Mouse (Mus musculus): ENCODE data around the gene Dzank1. TPM values are rescaled to one million over a fixed set of nuclear protein-coding genes. Genes with fewer than 3 reads are reported as not detected.

Dzank1 gene
- total and polyA plus RNA-seq, 2 experiments: 0.18 to 0.48 TPM

DNA sequence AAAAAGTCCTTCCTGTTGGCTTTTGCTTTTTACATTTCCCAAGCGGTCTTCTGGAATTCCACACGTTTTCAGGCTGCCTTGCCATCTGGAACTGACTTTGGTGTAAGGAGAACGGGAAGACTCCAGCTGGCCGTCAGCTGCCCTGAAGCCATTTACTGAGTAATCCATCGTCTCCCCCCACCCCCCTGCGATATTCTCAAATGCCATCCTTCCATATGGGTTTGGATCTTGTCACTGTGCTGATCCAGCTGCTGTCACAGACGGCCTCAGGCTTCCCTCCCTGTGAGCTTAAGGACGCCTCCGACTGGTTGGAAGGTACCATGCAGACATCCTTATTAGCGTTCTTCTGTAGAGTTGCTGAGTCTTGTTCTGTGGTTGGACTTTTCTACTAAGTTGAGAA is 91.5 kb downstream of the Dzank1 start:
- Histone ChIP-seq H3K79me2 (ENCODE audit: control insufficient read depth, insufficient read depth, low read length) (no peaks in the 10 kb centered on the region), H3K4me3 (ENCODE audit: insufficient read depth, low read depth, low read length) (no peak overlapping the region), H3K27ac (replicated peaks; ENCODE audit: insufficient read depth, low read depth, low read length) (no peak overlapping the region), H3K4me1 (ENCODE audit: control insufficient read depth, insufficient read depth, low read length) (no peaks in the 10 kb centered on the region), H3K36me3 (ENCODE audit: control insufficient read depth, insufficient read depth, low read length) (no peaks in the 10 kb centered on the region), H3K27me3 (ENCODE audit: control insufficient read depth, insufficient read depth, low read length) (no peaks in the 10 kb centered on the region), H3K9ac (ENCODE audit: low read depth, low read length) (no peak overlapping the region)
- 87% methylated on average over 10 of the region's 10 CpGs for WGBS
- no peak for DNase-seq (ENCODE audit: extremely low read depth, low read depth, low spot score)
- TF ChIP-seq CTCF (IDR thresholded peaks at IDR 0.05; ENCODE audit: low read depth, low read length) (no peak), POLR2A (IDR thresholded peaks at IDR 0.05; ENCODE audit: extremely low read depth, insufficient read depth, low read length) (no peak)

DNA sequence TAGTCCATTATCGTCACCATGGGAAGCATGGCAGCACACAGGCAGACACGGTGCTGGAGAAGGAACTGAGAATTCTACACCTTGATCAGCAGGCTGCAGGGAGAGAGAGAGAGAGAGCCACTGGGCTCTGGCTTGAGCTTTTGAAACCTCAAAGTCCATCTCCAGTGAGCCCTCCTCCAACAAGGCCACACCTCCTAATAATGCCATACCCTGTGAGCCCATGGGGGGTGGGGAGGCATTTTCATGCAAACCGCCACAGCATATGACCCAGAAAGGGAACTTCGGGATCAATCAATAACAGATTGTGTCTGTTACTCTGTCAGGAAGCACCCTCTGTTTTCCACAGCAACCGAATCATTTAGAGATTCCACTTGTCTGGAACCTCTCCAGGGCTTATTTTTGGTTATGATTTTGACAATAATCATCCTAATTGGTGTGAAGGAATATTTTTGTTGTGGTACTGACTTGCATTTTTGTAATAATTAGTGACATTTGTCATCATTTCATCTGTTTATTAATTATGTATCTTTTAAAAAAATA is 95.9 kb downstream of the Dzank1 start:
- H3K79me2 ChIP-seq (ENCODE audit: control insufficient read depth, insufficient read depth, low read length): no peaks in the 10 kb centered on the region
- 54% methylated on average over 5 of the region's 5 CpGs for WGBS
- no peaks in the 10 kb centered on the region for H3K4me1 ChIP-seq (ENCODE audit: control insufficient read depth, insufficient read depth, low read length)
- no peaks in the 10 kb centered on the region for H3K27me3 ChIP-seq (ENCODE audit: control insufficient read depth, insufficient read depth, low read length)
- no peaks in the 10 kb centered on the region for H3K36me3 ChIP-seq (ENCODE audit: control insufficient read depth, insufficient read depth, low read length)
- no peak overlapping the region for H3K4me3 ChIP-seq (ENCODE audit: insufficient read depth, low read depth, low read length)
- TF ChIP-seq POLR2A (IDR thresholded peaks at IDR 0.05; ENCODE audit: extremely low read depth, insufficient read depth, low read length) (no peak), CTCF (IDR thresholded peaks at IDR 0.05; ENCODE audit: low read depth, low read length) (no peak)
- H3K9ac ChIP-seq (ENCODE audit: low read depth, low read length): no peak overlapping the region
- H3K27ac ChIP-seq (replicated peaks; ENCODE audit: insufficient read depth, low read depth, low read length): no peak overlapping the region
- peak; percentile 67 for DNase-seq (ENCODE audit: extremely low read depth, low read depth, low spot score)

DNA sequence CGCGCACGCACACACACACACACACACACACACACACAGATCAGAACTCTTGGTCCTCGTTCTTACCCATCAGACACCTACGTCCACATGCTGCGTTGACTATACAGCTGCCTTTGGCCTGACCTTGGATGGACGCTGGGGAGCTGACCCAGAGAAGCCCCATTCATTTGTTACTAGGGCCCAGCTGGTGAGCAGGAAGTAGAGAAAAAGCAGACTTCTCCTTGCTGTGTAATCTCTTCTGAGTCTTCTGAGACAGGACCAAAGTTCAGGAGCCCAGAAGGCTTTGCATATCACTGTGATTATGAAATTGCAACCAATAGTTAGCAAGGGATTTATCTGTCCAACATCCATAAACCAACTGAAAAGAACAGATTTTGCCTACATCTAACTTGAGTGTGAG is 98.0 kb downstream of the Dzank1 start:
- H3K4me3 ChIP-seq (ENCODE audit: insufficient read depth, low read depth, low read length): no peak overlapping the region
- WGBS: 67% methylated on average over 7 of the region's 7 CpGs
- H3K36me3 ChIP-seq (ENCODE audit: control insufficient read depth, insufficient read depth, low read length): no peaks in the 10 kb centered on the region
- no peaks in the 10 kb centered on the region for H3K79me2 ChIP-seq (ENCODE audit: control insufficient read depth, insufficient read depth, low read length)
- TF ChIP-seq CTCF (IDR thresholded peaks at IDR 0.05; ENCODE audit: low read depth, low read length): no peak
- TF ChIP-seq POLR2A (IDR thresholded peaks at IDR 0.05; ENCODE audit: extremely low read depth, insufficient read depth, low read length): no peak
- no peaks in the 10 kb centered on the region for H3K27me3 ChIP-seq (ENCODE audit: control insufficient read depth, insufficient read depth, low read length)
- no peak for DNase-seq (ENCODE audit: extremely low read depth, low read depth, low spot score)
- H3K9ac ChIP-seq (ENCODE audit: low read depth, low read length): no peak overlapping the region
- H3K4me1 ChIP-seq (ENCODE audit: control insufficient read depth, insufficient read depth, low read length): no peaks in the 10 kb centered on the region
- H3K27ac ChIP-seq (replicated peaks; ENCODE audit: insufficient read depth, low read depth, low read length): no peak overlapping the region

DNA sequence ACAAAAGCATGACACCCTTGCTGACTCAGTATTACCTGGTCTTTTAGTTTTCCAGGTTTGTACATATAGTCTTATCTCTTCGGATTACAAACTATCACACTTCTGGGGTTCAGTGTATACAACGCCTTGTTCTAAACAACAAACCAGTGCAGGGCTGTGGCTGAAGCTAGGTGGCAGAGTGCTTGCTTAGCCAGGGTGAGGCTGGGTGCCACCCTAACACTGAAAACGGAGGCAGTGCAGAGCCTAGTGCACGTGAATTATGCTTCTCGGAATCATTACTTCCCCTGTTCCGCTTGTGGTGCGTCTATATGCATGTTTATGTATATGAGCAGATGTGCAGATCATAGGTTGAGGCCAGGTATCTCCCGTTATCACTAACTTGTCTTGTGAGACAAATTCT is 98.6 kb downstream of the Dzank1 start:
- Histone ChIP-seq H3K79me2 (ENCODE audit: control insufficient read depth, insufficient read depth, low read length) (no peaks in the 10 kb centered on the region), H3K27ac (replicated peaks; ENCODE audit: insufficient read depth, low read depth, low read length) (no peak overlapping the region), H3K4me1 (ENCODE audit: control insufficient read depth, insufficient read depth, low read length) (no peaks in the 10 kb centered on the region), H3K9ac (ENCODE audit: low read depth, low read length) (no peak overlapping the region), H3K27me3 (ENCODE audit: control insufficient read depth, insufficient read depth, low read length) (no peaks in the 10 kb centered on the region), H3K36me3 (ENCODE audit: control insufficient read depth, insufficient read depth, low read length) (no peaks in the 10 kb centered on the region), H3K4me3 (ENCODE audit: insufficient read depth, low read depth, low read length) (no peak overlapping the region)
- WGBS: 85% methylated on average over 8 of the region's 8 CpGs
- TF ChIP-seq CTCF (IDR thresholded peaks at IDR 0.05; ENCODE audit: low read depth, low read length) (no peak), POLR2A (IDR thresholded peaks at IDR 0.05; ENCODE audit: extremely low read depth, insufficient read depth, low read length) (no peak)
- DNase-seq (ENCODE audit: extremely low read depth, low read depth, low spot score): no peak

DNA sequence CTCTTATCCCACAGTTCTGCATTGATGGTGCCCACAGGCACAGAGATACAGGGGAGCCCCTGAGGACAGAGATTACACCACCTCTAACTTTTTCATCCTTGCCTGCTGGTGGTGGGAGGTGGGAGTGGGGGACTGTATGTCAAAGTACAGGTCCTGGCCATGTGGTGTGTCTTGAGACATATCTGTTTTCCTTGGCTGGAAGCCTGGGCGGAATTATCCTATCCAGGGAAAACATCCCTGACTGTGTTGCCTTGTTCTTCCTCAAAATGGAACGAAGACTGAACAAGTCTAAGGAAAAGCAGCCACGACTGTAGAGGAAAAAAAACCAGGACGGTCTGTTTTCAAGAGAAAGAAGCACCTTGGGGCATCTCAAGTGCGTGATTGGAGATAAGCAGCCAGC is 99.4 kb downstream of the Dzank1 start:
- Histone ChIP-seq H3K27me3 (ENCODE audit: control insufficient read depth, insufficient read depth, low read length) (no peaks in the 10 kb centered on the region), H3K27ac (replicated peaks; ENCODE audit: insufficient read depth, low read depth, low read length) (no peak overlapping the region), H3K9ac (ENCODE audit: low read depth, low read length) (no peak overlapping the region), H3K4me3 (ENCODE audit: insufficient read depth, low read depth, low read length) (no peak overlapping the region), H3K4me1 (ENCODE audit: control insufficient read depth, insufficient read depth, low read length) (no peaks in the 10 kb centered on the region), H3K79me2 (ENCODE audit: control insufficient read depth, insufficient read depth, low read length) (no peaks in the 10 kb centered on the region), H3K36me3 (ENCODE audit: control insufficient read depth, insufficient read depth, low read length) (no peaks in the 10 kb centered on the region)
- WGBS: 84% methylated on average over 5 of the region's 5 CpGs
- TF ChIP-seq CTCF (IDR thresholded peaks at IDR 0.05; ENCODE audit: low read depth, low read length): no peak
- no peak for TF ChIP-seq POLR2A (IDR thresholded peaks at IDR 0.05; ENCODE audit: extremely low read depth, insufficient read depth, low read length)
- DNase-seq (ENCODE audit: extremely low read depth, low read depth, low spot score): no peak

DNA sequence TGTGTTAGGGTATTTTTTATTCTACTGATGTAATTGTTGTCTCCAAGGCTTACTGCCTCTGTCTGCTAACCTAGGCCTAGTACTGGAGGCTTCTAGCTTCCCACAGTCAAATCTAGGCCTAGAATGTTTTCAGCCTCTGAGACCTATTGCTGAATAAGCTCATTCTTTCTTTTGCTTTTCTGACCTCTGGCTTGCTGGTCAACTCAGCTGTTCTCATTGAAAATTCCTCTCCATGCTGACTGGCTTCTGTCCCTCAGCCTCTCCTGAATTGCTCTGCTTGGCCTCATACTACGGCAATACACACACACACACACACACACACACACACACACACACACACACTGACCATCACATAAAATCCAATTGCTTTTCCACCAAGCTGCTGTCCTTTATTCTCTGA is 101.5 kb downstream of the Dzank1 start:
- no peak overlapping the region for H3K4me3 ChIP-seq (ENCODE audit: insufficient read depth, low read depth, low read length)
- WGBS: 67% methylated on average over 1 of the region's 1 CpGs
- TF ChIP-seq POLR2A (IDR thresholded peaks at IDR 0.05; ENCODE audit: extremely low read depth, insufficient read depth, low read length): no peak
- no peak for TF ChIP-seq CTCF (IDR thresholded peaks at IDR 0.05; ENCODE audit: low read depth, low read length)
- no peaks in the 10 kb centered on the region for H3K36me3 ChIP-seq (ENCODE audit: control insufficient read depth, insufficient read depth, low read length)
- DNase-seq (ENCODE audit: extremely low read depth, low read depth, low spot score): no peak
- no peak overlapping the region for H3K27ac ChIP-seq (replicated peaks; ENCODE audit: insufficient read depth, low read depth, low read length)
- no peaks in the 10 kb centered on the region for H3K4me1 ChIP-seq (ENCODE audit: control insufficient read depth, insufficient read depth, low read length)
- H3K79me2 ChIP-seq (ENCODE audit: control insufficient read depth, insufficient read depth, low read length): no peaks in the 10 kb centered on the region
- no peaks in the 10 kb centered on the region for H3K27me3 ChIP-seq (ENCODE audit: control insufficient read depth, insufficient read depth, low read length)
- no peak overlapping the region for H3K9ac ChIP-seq (ENCODE audit: low read depth, low read length)

Measured in liver, adult 2 months (tissue).